Mouse (Mus musculus): Measurements from ENCODE around the gene Actr3b.

DNA sequence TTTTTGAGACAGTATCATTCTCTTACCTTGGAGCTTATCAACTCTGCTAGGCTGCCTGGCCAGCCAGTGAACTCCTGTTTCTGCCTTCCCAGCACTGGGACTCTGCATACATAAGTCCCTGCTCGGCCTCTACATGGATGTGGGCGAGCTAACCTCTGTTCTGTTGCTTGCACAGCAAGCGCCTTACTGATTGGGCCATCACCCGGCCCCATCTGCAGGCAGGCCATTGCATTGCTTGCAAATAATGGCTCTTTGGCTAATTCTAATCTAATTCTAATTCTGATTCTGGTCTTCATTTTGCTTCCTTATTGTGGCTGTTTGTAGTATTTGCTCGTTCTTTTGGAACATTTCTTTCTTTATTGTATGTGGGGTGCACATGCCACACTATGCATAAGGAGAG is 44.8 kb downstream of the Actr3b start:
- TF ChIP-seq POLR2A (IDR thresholded peaks at IDR 0.05; ENCODE audit: control insufficient read depth, extremely low read depth, insufficient read depth, low read length, poor library complexity) (no peak), CTCF (IDR thresholded peaks at IDR 0.05; ENCODE audit: borderline replicate concordance, control insufficient read depth, extremely low read depth, insufficient read depth, low read length, poor library complexity) (no peak)
